Mouse (Mus musculus): ENCODE measurements at regions not wholly inside any gene's neighbourhood (a gene's known extent, or its start where the extent isn't known, plus 50 kb on each side); places are given as distances from the start of the nearest gene placed in this dataset.

- TF ChIP-seq GATA1 (IDR thresholded peaks at IDR 0.05; ENCODE audit: borderline replicate concordance, low read length) (no peak), FLI1 (IDR thresholded peaks at IDR 0.05; ENCODE audit: low read length) (no peak)
These were observed 987.1 kb downstream of the 4930447A16Rik start for GRCm38 (mm10) chr15:38412481-38412880.
